Mouse (Mus musculus): ENCODE measurements around the gene Usp18. TPM values are rescaled to one million over a fixed set of nuclear protein-coding genes. Genes with fewer than 3 reads are reported as not detected.
A peak's percentile ranks its signal among the peaks of the same experiment; 100 is the strongest.

The Usp18 gene
- 8.5 and 9.9 TPM in 2 replicates for polyA plus RNA-seq (2012; rRNA removed)

DNA sequence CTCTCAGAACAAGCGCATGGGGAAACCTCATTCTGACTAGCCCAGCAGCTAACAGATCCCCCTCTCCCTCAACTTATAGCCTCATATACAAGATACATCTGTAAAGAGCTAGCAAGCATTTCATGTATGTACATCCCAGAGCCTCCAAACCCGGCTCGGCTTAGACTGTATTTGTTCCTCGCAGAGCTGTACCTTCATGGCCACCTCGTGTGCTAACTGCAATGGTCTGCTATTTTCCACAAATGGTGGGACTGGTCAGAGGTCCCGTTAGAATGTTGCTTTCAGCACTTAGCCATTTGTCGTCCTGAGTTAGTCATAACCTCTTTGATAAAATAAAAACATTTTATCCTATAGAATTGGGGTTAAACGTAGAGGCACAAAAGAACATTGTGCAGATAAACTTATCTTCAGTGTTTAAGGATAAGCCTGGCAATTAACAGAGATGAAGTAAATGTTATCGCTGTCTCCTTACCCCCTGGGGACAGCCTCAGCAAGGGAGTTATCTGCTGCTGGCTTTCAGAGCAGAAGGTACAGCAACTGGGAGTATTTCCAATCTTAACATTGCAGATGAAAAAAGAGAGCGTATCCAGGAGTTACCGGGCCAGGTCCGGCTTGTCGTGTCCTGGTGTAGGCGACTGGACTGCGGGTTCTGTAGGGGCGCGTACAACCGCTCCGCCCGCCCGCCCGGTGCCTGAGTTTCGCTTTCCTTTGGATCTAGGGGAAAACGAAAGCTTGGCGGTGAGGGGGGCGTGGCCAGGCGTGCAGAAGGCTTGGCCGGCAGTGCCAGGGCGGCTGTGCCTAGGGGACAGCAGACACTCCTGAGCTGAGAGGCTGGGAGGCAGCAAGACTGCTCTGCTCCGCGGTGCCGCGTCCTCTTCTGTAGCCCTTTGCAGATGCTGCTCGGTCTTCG lies at the start of gene Usp18:
Gene Usp18, plus strand, starts transcription at position 780 of the 910 bp plus-strand sequence.
- no peaks in the 10 kb centered on the region for H3K27me3 ChIP-seq (ENCODE audit: control insufficient read depth, insufficient read depth, low read length)
- WGBS, result 2% methylated on average over 35 of the region's 35 CpGs
- peaks cover 9% of the 10 kb centered on the region for H3K4me1 ChIP-seq (ENCODE audit: control insufficient read depth, insufficient read depth, insufficient read length)
- DNase-seq (ENCODE audit: low read depth in 1 of 2, low spot score in 2 of 2), result peak; percentile 57 to 89
- H3K27ac ChIP-seq (ENCODE audit: insufficient read depth, low read length), result peak within 1 kb of the TSS; percentile 77
- peak within 1 kb of the TSS; percentile 83 for H3K4me3 ChIP-seq (ENCODE audit: extremely low read depth, insufficient read depth, insufficient read length)
- peak; percentile 90 for TF ChIP-seq POLR2A (IDR thresholded peaks at IDR 0.05; ENCODE audit: low read depth, low read length)
- TF ChIP-seq CTCF (IDR thresholded peaks at IDR 0.05; ENCODE audit: extremely low read depth, insufficient read depth, insufficient read length, insufficient replicate concordance), result no peak
- H3K36me3 ChIP-seq (ENCODE audit: control insufficient read depth, insufficient read depth, low read length), result no peaks in the 10 kb centered on the region

DNA sequence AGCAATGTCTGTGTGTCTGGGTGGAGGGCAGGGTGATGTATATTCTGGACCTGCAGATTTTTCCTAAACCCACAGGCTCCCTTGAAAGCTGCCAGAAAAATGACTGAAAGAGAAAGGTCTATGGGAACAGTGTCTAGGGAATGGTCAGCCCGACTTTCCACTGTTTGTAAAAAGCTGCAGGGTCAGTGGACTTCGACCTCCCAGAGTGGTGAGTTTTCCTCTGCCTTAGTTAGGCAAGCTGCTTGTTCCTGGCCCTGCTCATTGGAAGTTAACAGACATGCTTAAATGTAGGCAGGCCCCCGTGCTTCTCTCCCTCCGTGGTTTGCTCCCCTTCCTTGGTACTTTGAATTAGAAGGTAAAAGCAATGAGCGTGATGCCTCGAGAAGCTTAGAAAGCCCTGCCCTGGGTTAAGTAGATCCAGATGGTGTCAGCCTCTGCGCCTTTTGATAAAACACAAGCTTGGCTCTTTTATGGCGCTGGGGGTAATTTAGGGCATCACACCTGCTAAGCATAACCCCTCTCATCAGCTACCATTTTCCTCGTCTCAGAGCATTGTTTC lies 47.8 kb upstream of the Usp18 start:
- H3K27ac ChIP-seq (ENCODE audit: insufficient read depth, low read length), result no peak overlapping the region
- H3K36me3 ChIP-seq (ENCODE audit: control insufficient read depth, insufficient read depth, low read length), result no peaks in the 10 kb centered on the region; the same call in none of the 2 replicates
- DNase-seq (ENCODE audit: low read depth in 1 of 2, low spot score in 2 of 2), result no peak
- H3K4me1 ChIP-seq (ENCODE audit: control insufficient read depth, insufficient read depth, insufficient read length), result no peaks in the 10 kb centered on the region
- TF ChIP-seq POLR2A (IDR thresholded peaks at IDR 0.05; ENCODE audit: low read depth, low read length), result no peak
- no peak for TF ChIP-seq CTCF (IDR thresholded peaks at IDR 0.05; ENCODE audit: extremely low read depth, insufficient read depth, insufficient read length, insufficient replicate concordance)
- WGBS, result 81% methylated on average over 9 of the region's 9 CpGs
- H3K27me3 ChIP-seq (ENCODE audit: control insufficient read depth, insufficient read depth, low read length), result no peaks in the 10 kb centered on the region
- no peak overlapping the region for H3K4me3 ChIP-seq (ENCODE audit: extremely low read depth, insufficient read depth, insufficient read length)

DNA sequence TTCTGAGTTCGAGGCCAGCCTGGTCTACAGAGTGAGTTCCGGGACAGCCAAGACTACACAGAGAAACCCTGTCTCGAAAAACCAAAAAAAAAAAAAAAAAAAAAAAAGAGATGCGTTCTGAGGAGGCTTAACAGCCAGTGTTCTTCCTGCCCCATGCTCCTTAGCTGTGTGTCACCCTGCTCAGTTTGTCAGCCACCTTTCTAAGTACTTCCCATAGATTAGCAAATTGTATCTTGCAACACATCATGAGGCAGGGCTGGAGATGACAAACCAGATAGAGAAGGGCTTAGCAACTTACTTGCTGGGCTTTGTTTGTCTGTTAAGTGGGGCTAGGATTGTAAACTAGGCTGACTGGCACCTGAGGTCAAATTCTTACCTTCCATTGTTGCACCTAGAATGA lies 45.2 kb upstream of the Usp18 start:
- H3K27ac ChIP-seq (ENCODE audit: insufficient read depth, low read length), result no peak overlapping the region
- no peak for DNase-seq (ENCODE audit: low read depth in 1 of 2, low spot score in 2 of 2)
- no peaks in the 10 kb centered on the region for H3K4me1 ChIP-seq (ENCODE audit: control insufficient read depth, insufficient read depth, insufficient read length)
- H3K4me3 ChIP-seq (ENCODE audit: extremely low read depth, insufficient read depth, insufficient read length), result no peak overlapping the region
- no peaks in the 10 kb centered on the region for H3K27me3 ChIP-seq (ENCODE audit: control insufficient read depth, insufficient read depth, low read length)
- no peaks in the 10 kb centered on the region for H3K36me3 ChIP-seq (ENCODE audit: control insufficient read depth, insufficient read depth, low read length)
- no peak for TF ChIP-seq CTCF (IDR thresholded peaks at IDR 0.05; ENCODE audit: extremely low read depth, insufficient read depth, insufficient read length, insufficient replicate concordance)
- no peak for TF ChIP-seq POLR2A (IDR thresholded peaks at IDR 0.05; ENCODE audit: low read depth, low read length)
- WGBS, result 92% methylated on average over 4 of the region's 4 CpGs

DNA sequence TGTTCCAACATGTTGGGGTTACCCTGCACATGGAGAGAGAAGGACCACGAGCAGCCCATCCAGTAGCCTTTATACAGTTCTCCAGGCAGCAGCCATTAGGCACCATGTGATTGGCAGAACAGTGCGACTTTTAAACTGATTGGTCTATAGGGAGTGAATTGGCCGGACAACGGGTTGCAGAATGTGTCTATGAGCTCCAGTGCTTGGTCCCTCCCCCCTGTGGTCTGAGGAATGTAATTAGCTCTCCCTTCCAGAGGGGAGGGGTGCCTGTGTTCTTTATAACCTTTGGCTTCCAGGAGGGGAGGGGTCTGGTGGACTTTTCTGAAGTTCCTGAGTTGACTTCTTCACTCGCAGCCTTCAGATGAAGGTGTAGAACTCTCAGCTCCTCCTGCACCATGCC lies 43.7 kb upstream of the Usp18 start:
- Histone ChIP-seq H3K27ac (ENCODE audit: insufficient read depth, low read length) (no peak overlapping the region), H3K4me1 (ENCODE audit: control insufficient read depth, insufficient read depth, insufficient read length) (no peaks in the 10 kb centered on the region), H3K27me3 (ENCODE audit: control insufficient read depth, insufficient read depth, low read length) (no peaks in the 10 kb centered on the region), H3K36me3 (ENCODE audit: control insufficient read depth, insufficient read depth, low read length) (no peaks in the 10 kb centered on the region), H3K4me3 (ENCODE audit: extremely low read depth, insufficient read depth, insufficient read length) (no peak overlapping the region)
- DNase-seq (ENCODE audit: low read depth in 1 of 2, low spot score in 2 of 2), result no peak
- WGBS, result 93% methylated on average over 5 of the region's 5 CpGs
- TF ChIP-seq POLR2A (IDR thresholded peaks at IDR 0.05; ENCODE audit: low read depth, low read length) (no peak), CTCF (IDR thresholded peaks at IDR 0.05; ENCODE audit: extremely low read depth, insufficient read depth, insufficient read length, insufficient replicate concordance) (no peak)

DNA sequence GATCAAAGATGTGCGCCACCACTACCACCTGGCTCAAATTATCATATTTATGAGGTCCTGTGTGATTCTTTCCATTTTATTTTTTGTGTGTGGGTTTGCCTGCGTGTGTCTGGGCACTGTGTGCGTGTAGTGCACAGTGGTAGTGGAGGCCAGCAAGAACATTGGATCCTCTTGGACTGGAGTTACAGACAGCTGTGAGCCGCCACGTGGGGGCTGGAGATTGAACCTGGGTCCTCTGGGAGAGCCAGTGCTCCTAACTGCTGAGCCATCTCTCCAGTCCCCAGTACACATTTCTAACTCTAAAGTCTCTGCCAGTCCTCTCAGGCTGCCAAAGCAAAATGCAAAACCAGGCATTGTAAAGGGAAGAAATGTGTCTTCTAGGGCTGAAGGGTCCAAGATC lies 39.2 kb upstream of the Usp18 start:
- Histone ChIP-seq H3K4me1 (ENCODE audit: control insufficient read depth, insufficient read depth, insufficient read length) (0 out of 2 replicates have a peak, but pooled peaks cover 3% of the 10 kb centered on the region), H3K4me3 (ENCODE audit: extremely low read depth, insufficient read depth, insufficient read length) (no peak overlapping the region), H3K27ac (ENCODE audit: insufficient read depth, low read length) (no peak overlapping the region), H3K36me3 (ENCODE audit: control insufficient read depth, insufficient read depth, low read length) (no peaks in the 10 kb centered on the region), H3K27me3 (ENCODE audit: control insufficient read depth, insufficient read depth, low read length) (peaks cover 7% of the 10 kb centered on the region; the same call in 1 of the 2 replicates)
- WGBS, result 88% methylated on average over 5 of the region's 5 CpGs
- DNase-seq (ENCODE audit: low read depth in 1 of 2, low spot score in 2 of 2), result no peak
- TF ChIP-seq CTCF (IDR thresholded peaks at IDR 0.05; ENCODE audit: extremely low read depth, insufficient read depth, insufficient read length, insufficient replicate concordance) (no peak), POLR2A (IDR thresholded peaks at IDR 0.05; ENCODE audit: low read depth, low read length) (no peak)

DNA sequence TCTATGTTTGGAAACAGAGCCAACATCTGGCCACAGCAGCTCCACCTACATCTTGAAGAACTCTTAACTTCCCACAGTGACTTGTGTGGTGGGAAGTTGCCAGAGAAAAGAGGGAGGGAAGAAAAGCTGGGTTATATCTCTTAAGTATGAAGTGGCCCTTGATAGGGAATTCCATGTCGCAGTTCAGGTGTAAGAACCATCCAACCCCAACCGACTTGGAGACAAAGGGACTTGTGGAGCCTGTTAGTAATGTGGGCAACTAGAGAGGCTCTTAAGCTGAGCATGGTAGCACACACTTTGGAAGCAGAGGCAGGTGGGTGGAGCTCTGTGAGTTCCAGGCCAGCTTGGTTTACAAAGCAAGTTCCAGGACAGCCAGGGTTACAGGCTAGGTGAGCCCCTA lies 36.1 kb upstream of the Usp18 start:
- Histone ChIP-seq H3K4me3 (ENCODE audit: extremely low read depth, insufficient read depth, insufficient read length) (no peak overlapping the region), H3K27ac (ENCODE audit: insufficient read depth, low read length) (no peak overlapping the region), H3K36me3 (ENCODE audit: control insufficient read depth, insufficient read depth, low read length) (no peaks in the 10 kb centered on the region), H3K27me3 (ENCODE audit: control insufficient read depth, insufficient read depth, low read length) (peaks cover 9% of the 10 kb centered on the region; the same call in 1 of the 2 replicates), H3K4me1 (ENCODE audit: control insufficient read depth, insufficient read depth, insufficient read length) (0 out of 2 replicates have a peak, but pooled peaks cover 3% of the 10 kb centered on the region)
- 80% methylated on average over 2 of the region's 2 CpGs for WGBS
- DNase-seq (ENCODE audit: low read depth in 1 of 2, low spot score in 2 of 2), result no peak
- no peak for TF ChIP-seq CTCF (IDR thresholded peaks at IDR 0.05; ENCODE audit: extremely low read depth, insufficient read depth, insufficient read length, insufficient replicate concordance)
